Mouse (Mus musculus) heart, postnatal 0 days (tissue): ENCODE data around the gene Ist1.

Experiments used
- CTCF ChIP-seq: IDR thresholded peaks from 2 replicates; pipeline ENCODE4 v1.5.1; 2016; ENCODE audit warnings: antibody characterized with exemption, control low read depth, low read depth
- EP300 ChIP-seq: IDR thresholded peaks from 2 replicates; pipeline ENCODE4 v1.6.1; 2016; ENCODE audit warnings: antibody characterized with exemption, low read depth

- no peak for TF ChIP-seq CTCF
- no peak for TF ChIP-seq EP300
Observed at GRCm38 (mm10) chr8:109704565-109705319, 11.7 kb upstream of the Ist1 start.
